Mouse (Mus musculus) embryonic fibroblast, embryonic 13.5 days (primary cell): ENCODE measurements around the gene Actl6a.

Experiments used
- CTCF ChIP-seq: IDR thresholded peaks from 2 replicates; pipeline ENCODE4 v1.5.1; 2011; ENCODE audit warnings: mild to moderate bottlenecking, control low read depth, low read length, moderate library complexity, borderline replicate concordance; ENCODE audit not compliant: insufficient read depth
- POLR2A ChIP-seq: IDR thresholded peaks from 2 replicates; pipeline ENCODE4 v1.6.1; 2011; ENCODE audit warnings: low read depth, mild to moderate bottlenecking, control low read depth, low read length, moderate library complexity

- TF ChIP-seq CTCF (no peak), POLR2A (no peak)
Measured at GRCm38 (mm10) chr3:32661556-32661930, 44.6 kb upstream of the Actl6a start.
